Mouse (Mus musculus) cerebellum, adult 2 months (tissue): Measurements from ENCODE around the gene Setd3.

ENCODE experiments used
- CTCF ChIP-seq: fragments of 200-500 bp; IDR thresholded peaks from 2 replicates; pipeline ENCODE4 v1.5.1; 2011; ENCODE audit warnings: low read depth, mild to moderate bottlenecking, control low read depth, low read length, moderate library complexity, borderline replicate concordance; ENCODE audit not compliant: insufficient read depth
- POLR2A ChIP-seq: fragments of 200-500 bp; IDR thresholded peaks from 2 replicates; pipeline ENCODE4 v1.6.1; 2011; ENCODE audit warnings: low read length, control low read depth, borderline replicate concordance; ENCODE audit not compliant: insufficient read depth

DNA sequence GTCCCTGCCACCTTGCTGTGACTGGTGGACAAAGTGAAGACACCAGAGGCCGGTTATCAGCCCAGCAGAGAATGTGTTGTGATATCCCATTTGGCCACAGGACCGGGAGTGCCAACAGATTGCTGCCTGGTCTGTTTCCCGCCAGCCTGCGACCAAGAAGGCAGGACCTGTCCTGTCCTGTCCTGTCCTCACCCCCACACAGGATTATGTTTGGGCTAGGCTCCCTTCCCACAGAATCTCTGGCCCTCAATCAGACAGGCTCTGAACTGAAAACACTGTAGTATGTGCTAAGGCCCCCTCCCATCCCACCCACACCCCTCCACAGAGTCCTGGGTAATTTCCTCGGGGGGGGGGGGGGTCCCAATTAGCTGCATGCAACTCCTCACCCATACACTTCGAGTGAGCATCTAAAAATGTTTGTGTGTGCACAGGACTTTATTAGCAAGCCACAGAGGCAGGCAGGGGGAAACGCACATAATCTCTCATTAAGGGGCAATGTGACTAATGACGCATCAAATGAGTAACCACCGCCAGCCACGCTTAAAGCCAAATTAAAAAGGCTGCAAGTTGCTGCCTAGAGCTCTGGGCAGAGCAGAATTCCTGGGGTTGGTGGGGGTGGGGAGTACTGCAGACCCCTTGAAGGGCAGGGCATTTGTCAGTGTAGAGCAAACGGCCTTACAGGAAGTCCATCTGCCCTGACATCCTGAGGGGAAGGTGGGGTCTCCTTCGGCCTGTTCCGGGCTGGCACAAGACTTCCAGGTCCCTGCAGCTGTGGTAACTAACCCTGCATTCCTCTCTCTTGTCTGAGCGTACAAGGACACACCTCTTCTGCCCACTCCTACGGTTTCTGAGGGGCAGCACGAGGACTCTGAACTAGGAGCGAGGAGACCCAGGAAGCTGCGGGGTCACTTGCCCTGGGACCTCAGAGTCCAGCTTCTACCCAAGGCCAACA lies 34.3 kb upstream of the Setd3 start:
- TF ChIP-seq POLR2A (no peak), CTCF (no peak)
